Mouse (Mus musculus) limb, embryonic 11.5 days (tissue): ENCODE measurements at regions not wholly inside any gene's neighbourhood (a gene's known extent, or its start where the extent isn't known, plus 50 kb on each side); places are given as distances from the start of the nearest gene placed in this dataset.
A peak's percentile ranks its signal among the peaks of the same experiment; 100 is the strongest.

Experiments used
- ATAC-seq: fragments of 200-750 bp; cut with Nextera tagmentation; 2 replicates; pipeline ENCODE4 v1.8.0; 2017; ENCODE audit warnings: low read depth; ENCODE audit not compliant: insufficient number of reproducible peaks, low FRiP score, low TSS enrichment
- DNase-seq: peaks from one replicate; pipeline ENCODE4 v3.0.0-alpha.2; 2015; ENCODE audit warnings: low spot score
- H3K27ac ChIP-seq: fragments of 300-500 bp; sonication (generic); replicated peaks from 2 replicates; pipeline ENCODE4 v1.5.1; 2014; ENCODE audit warnings: low read depth, mild to moderate bottlenecking, low read length
- H3K27me3 ChIP-seq: fragments of 300-500 bp; sonication (generic); 2 replicates; pipeline ENCODE4 v1.6.1; 2014; ENCODE audit warnings: mild to moderate bottlenecking, low read length, mixed read lengths; ENCODE audit not compliant: control insufficient read depth, insufficient read depth
- H3K36me3 ChIP-seq: fragments of 300-500 bp; sonication (generic); 2 replicates; pipeline ENCODE4 v1.6.1; 2014; ENCODE audit warnings: mild to moderate bottlenecking, low read length, moderate library complexity, mixed read lengths; ENCODE audit not compliant: control insufficient read depth, insufficient read depth
- H3K4me1 ChIP-seq: fragments of 300-500 bp; sonication (generic); 2 replicates; pipeline ENCODE4 v1.6.1; 2014; ENCODE audit warnings: low read length, mixed read lengths; ENCODE audit not compliant: control insufficient read depth, insufficient read depth
- H3K4me2 ChIP-seq: fragments of 300-500 bp; sonication (generic); 2 replicates; pipeline ENCODE4 v1.6.1; 2014; ENCODE audit warnings: low read depth, mild to moderate bottlenecking, moderate library complexity; ENCODE audit not compliant: severe bottlenecking
- H3K4me3 ChIP-seq: fragments of 300-500 bp; sonication (generic); 2 replicates; pipeline ENCODE4 v1.5.1; 2014; ENCODE audit warnings: low read depth, low read length
- H3K9ac ChIP-seq: fragments of 300-500 bp; sonication (generic); 2 replicates; pipeline ENCODE4 v1.6.1; 2014; ENCODE audit warnings: mild to moderate bottlenecking, low read length
- H3K9me3 ChIP-seq: fragments of 300-500 bp; sonication (generic); 2 replicates; pipeline ENCODE4 v1.6.1; 2016; ENCODE audit warnings: low read length; ENCODE audit not compliant: control insufficient read depth
- WGBS: fragments of 180-500 bp; shearing (Covaris S2); extraction: QIAGEN DNeasy Blood & Tissue Kit; methylation state at CpG from one replicate; pipeline ENCODE4 v1.1.7; 2014; 5-methylcytosine and 5-hydroxymethylcytosine counted together

GRCm38 (mm10) chr3:143107733-143108291 is 226.0 kb upstream of the Pkn2 start:
- Histone ChIP-seq H3K9me3 (no peaks in the 10 kb centered on the region), H3K9ac (no peak overlapping the region), H3K4me1 (no peaks in the 10 kb centered on the region), H3K27me3 (no peaks in the 10 kb centered on the region), H3K4me2 (no peak overlapping the region), H3K4me3 (no peak overlapping the region), H3K36me3 (no peaks in the 10 kb centered on the region), H3K27ac (no peak overlapping the region)
- ATAC-seq (no peak), DNase-seq (peak; percentile 18)
- 68% methylated on average over 13 of the region's 13 CpGs for WGBS

- Histone ChIP-seq H3K4me2 (no peak overlapping the region), H3K36me3 (no peaks in the 10 kb centered on the region), H3K9me3 (no peaks in the 10 kb centered on the region), H3K4me1 (no peaks in the 10 kb centered on the region), H3K27me3 (no peaks in the 10 kb centered on the region), H3K27ac (no peak overlapping the region), H3K9ac (no peak overlapping the region), H3K4me3 (no peak overlapping the region)
- ATAC-seq (no peak), DNase-seq (peak; percentile 19)
- 7% methylated on average over 2 of the region's 2 CpGs for WGBS
Measured at GRCm38 (mm10) chr3:143104734-143105133, 222.9 kb upstream of the Pkn2 start.

GRCm38 (mm10) chr3:143103333-143103732 is 221.5 kb upstream of the Pkn2 start:
- Histone ChIP-seq H3K9me3 (no peaks in the 10 kb centered on the region), H3K27ac (no peak overlapping the region), H3K4me3 (no peak overlapping the region), H3K36me3 (no peaks in the 10 kb centered on the region), H3K9ac (no peak overlapping the region), H3K4me1 (no peaks in the 10 kb centered on the region), H3K27me3 (no peaks in the 10 kb centered on the region), H3K4me2 (no peak overlapping the region)
- 14% methylated on average over 3 of the region's 3 CpGs for WGBS
- 0 out of 2 replicates have a peak, but pooled peaks have one; percentile 28 for ATAC-seq
- DNase-seq = peak; percentile 60

- Histone ChIP-seq H3K4me3 (peak overlapping the region; percentile 30), H3K36me3 (no peaks in the 10 kb centered on the region), H3K9ac (peak overlapping the region; percentile 36), H3K9me3 (no peaks in the 10 kb centered on the region), H3K27ac (no peak overlapping the region), H3K27me3 (no peaks in the 10 kb centered on the region), H3K4me2 (peak overlapping the region; percentile 63), H3K4me1 (no peaks in the 10 kb centered on the region)
- 3% methylated on average over 58 of the region's 59 CpGs for WGBS
- peak; percentile 52 for DNase-seq
- peak; percentile 9; the same call in 1 of the 2 replicates for ATAC-seq
Measured at GRCm38 (mm10) chr3:143100810-143101645, 219.2 kb upstream of the Pkn2 start.

- Histone ChIP-seq H3K27ac (no peak overlapping the region), H3K27me3 (no peaks in the 10 kb centered on the region), H3K4me1 (no peaks in the 10 kb centered on the region), H3K9ac (no peak overlapping the region), H3K36me3 (no peaks in the 10 kb centered on the region), H3K9me3 (no peaks in the 10 kb centered on the region), H3K4me2 (peak overlapping the region; percentile 63), H3K4me3 (no peak overlapping the region)
- ATAC-seq (no peak), DNase-seq (no peak)
- 48% methylated on average over 7 of the region's 7 CpGs for WGBS
Measured at GRCm38 (mm10) chr3:143100203-143100602, 218.4 kb upstream of the Pkn2 start.

- WGBS = 37% methylated on average over 4 of the region's 4 CpGs
- DNase-seq (no peak), ATAC-seq (no peak)
- Histone ChIP-seq H3K27me3 (no peaks in the 10 kb centered on the region), H3K9ac (no peak overlapping the region), H3K27ac (no peak overlapping the region), H3K36me3 (no peaks in the 10 kb centered on the region), H3K4me2 (no peak overlapping the region), H3K4me3 (no peak overlapping the region), H3K9me3 (no peaks in the 10 kb centered on the region), H3K4me1 (no peaks in the 10 kb centered on the region)
Measured at GRCm38 (mm10) chr3:143092206-143092605, 210.4 kb upstream of the Pkn2 start.

GRCm38 (mm10) chr3:143090886-143091285 is 209.1 kb upstream of the Pkn2 start:
- Histone ChIP-seq H3K27ac (no peak overlapping the region), H3K4me2 (no peak overlapping the region), H3K4me1 (no peaks in the 10 kb centered on the region), H3K9me3 (no peaks in the 10 kb centered on the region), H3K27me3 (no peaks in the 10 kb centered on the region), H3K4me3 (no peak overlapping the region), H3K36me3 (no peaks in the 10 kb centered on the region), H3K9ac (no peak overlapping the region)
- ATAC-seq = no peak; the same call in 1 of the 2 replicates
- 62% methylated on average over 9 of the region's 9 CpGs for WGBS
- DNase-seq = peak; percentile 18

GRCm38 (mm10) chr3:143090316-143090715 is 208.5 kb upstream of the Pkn2 start:
- ATAC-seq = no peak

More at GRCm38 (mm10) chr3:143090316-143090715, 208.5 kb upstream of the Pkn2 start:
- H3K4me2 ChIP-seq = no peak overlapping the region
- WGBS = 84% methylated on average over 3 of the region's 3 CpGs
- H3K4me3 ChIP-seq = no peak overlapping the region
- no peak overlapping the region for H3K9ac ChIP-seq
- no peaks in the 10 kb centered on the region for H3K36me3 ChIP-seq
- DNase-seq = no peak
- no peaks in the 10 kb centered on the region for H3K27me3 ChIP-seq
- H3K4me1 ChIP-seq = no peaks in the 10 kb centered on the region
- H3K27ac ChIP-seq = no peak overlapping the region
- no peaks in the 10 kb centered on the region for H3K9me3 ChIP-seq
